In the genomic region with DNA sequence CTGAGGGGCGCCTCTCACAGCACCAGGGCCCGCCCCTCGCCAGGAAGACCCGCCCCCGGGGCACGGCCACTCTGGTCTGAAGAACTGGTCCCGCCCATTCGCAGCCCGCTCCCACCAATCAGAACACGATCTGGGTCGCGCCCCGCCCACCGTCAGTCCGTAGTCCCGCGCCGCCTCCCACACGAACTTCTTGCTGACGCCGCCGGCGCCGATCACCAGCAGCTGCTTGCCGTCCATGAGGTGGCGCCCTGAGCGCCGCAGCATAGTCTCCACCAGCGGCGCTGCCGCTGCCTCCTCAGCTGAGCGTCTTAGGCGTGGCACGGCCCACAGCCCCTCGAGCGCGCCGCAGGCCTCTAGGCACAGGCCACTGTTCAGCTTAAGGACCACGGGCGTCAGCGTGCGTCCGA, we compare ENCODE assay signal across 8 mouse cellular contexts. TPM values are rescaled to one million over a fixed set of nuclear protein-coding genes. Genes with fewer than 3 reads are reported as not detected.
DNase-seq lines count a peak whose midpoint lies in the region; ATAC-seq lines count a peak whose summit lies in the region.

No protein-coding gene starts in this region.

- H3K4me1 ChIP-seq in hindbrain, embryonic 15.5 days (replicated peaks), result peaks cover 11% of the 10 kb centered on the region

- H3K4me2 ChIP-seq in hindbrain, embryonic 15.5 days, result peak overlapping the region; percentile 83

- peak overlapping the region; percentile 64 for H3K9ac ChIP-seq in hindbrain, embryonic 15.5 days

- no peaks in the 10 kb centered on the region for H3K9me3 ChIP-seq in hindbrain, embryonic 15.5 days

- DNase-seq in R1 (ENCODE audit: low read depth, low spot score), result peak; percentile 98
- peak; percentile 100 for DNase-seq in cerebellum, postnatal 25 days
- DNase-seq in frontal cortex, postnatal 36 days (ENCODE audit: low spot score in 2 of 2), result peak; percentile 99 to 100
- DNase-seq in left cerebral cortex, adult 11 months (ENCODE audit: low spot score), result peak; percentile 99
- DNase-seq in lung, postnatal 4 days, result peak; percentile 100
- DNase-seq in retina, postnatal 7 days (ENCODE audit: low read depth, low spot score), result peak; percentile 94
- peak; percentile 96 for DNase-seq in urinary bladder, adult 2 months (ENCODE audit: low spot score)

- H3K36me3 ChIP-seq in hindbrain, embryonic 15.5 days, result no peaks in the 10 kb centered on the region

- peak overlapping the region; percentile 93 for H3K27ac ChIP-seq in hindbrain, embryonic 15.5 days (replicated peaks)

- H3K27me3 ChIP-seq in hindbrain, embryonic 15.5 days, result no peaks in the 10 kb centered on the region

- under 1% methylated on average over 41 of the region's 43 CpGs for WGBS in hindbrain, embryonic 15.5 days

- peak; percentile 95 for ATAC-seq in hindbrain, embryonic 15.5 days (ENCODE audit: low FRiP score, low read depth)

- peak overlapping the region; percentile 43 for H3K4me3 ChIP-seq in hindbrain, embryonic 15.5 days

RNA-seq across cellular contexts. Expression of gene Carns1, which starts 5.9 kb away (rescaled TPM):
- 5.6 and 6.1 TPM in 2 replicates for polyA plus RNA-seq in hindbrain, embryonic 15.5 days (2015; fragmentation: Nextera tagmentation; extraction: Ambion mirVana)
- polyA plus RNA-seq in urinary bladder, adult 2 months (2012; rRNA removed), result 18.7 and 21.7 TPM in 2 replicates

RNA-seq across cellular contexts. Expression of gene Rps6kb2, which starts 6.2 kb away (rescaled TPM):
- 47.8 and 56.7 TPM in 2 replicates for polyA plus RNA-seq in hindbrain, embryonic 15.5 days (2015; fragmentation: Nextera tagmentation; extraction: Ambion mirVana)
- polyA plus RNA-seq in urinary bladder, adult 2 months (2012; rRNA removed), result 42.6 and 51.9 TPM in 2 replicates

RNA-seq across cellular contexts. Expression of gene Ptprcap, which starts 16.0 kb away (rescaled TPM):
- 0.26 and 0.83 TPM in 2 replicates for polyA plus RNA-seq in hindbrain, embryonic 15.5 days (2015; fragmentation: Nextera tagmentation; extraction: Ambion mirVana)
- 4.2 and 4.4 TPM in 2 replicates for polyA plus RNA-seq in urinary bladder, adult 2 months (2012; rRNA removed)

RNA-seq across cellular contexts. Expression of gene Coro1b, which starts 21.0 kb away (rescaled TPM):
- polyA plus RNA-seq in hindbrain, embryonic 15.5 days (2015; fragmentation: Nextera tagmentation; extraction: Ambion mirVana), result 119 and 121 TPM in 2 replicates
- 243 and 277 TPM in 2 replicates for polyA plus RNA-seq in urinary bladder, adult 2 months (2012; rRNA removed)

RNA-seq across cellular contexts. Expression of gene Tbc1d10c, which starts 21.7 kb away (rescaled TPM):
- polyA plus RNA-seq in hindbrain, embryonic 15.5 days (2015; fragmentation: Nextera tagmentation; extraction: Ambion mirVana), result 0.98 and 1.5 TPM in 2 replicates
- polyA plus RNA-seq in urinary bladder, adult 2 months (2012; rRNA removed), result 2.9 and 3.9 TPM in 2 replicates

Comparison
In these comparisons a context has a peak if more than half of its experiments do, and no peak if none do; other contexts are left out.
1. Peak in every context shown above with its lines: DNase-seq, ATAC-seq, H3K4me3 ChIP-seq and H3K27ac ChIP-seq.